Mouse (Mus musculus) kidney, adult 2 months (tissue): Measurements from ENCODE around the gene Fam241b. TPM values are rescaled to one million over a fixed set of nuclear protein-coding genes. Genes with fewer than 3 reads are reported as not detected.

Experiments used
- DNase-seq: peaks from one replicate; pipeline ENCODE4 v3.0.0; 2021
- H3K27ac ChIP-seq: fragments of 200-500 bp; 2 replicates; pipeline ENCODE4 v1.5.1; 2012; ENCODE audit warnings: low read depth, low read length, control low read depth, inconsistent platforms; ENCODE audit not compliant: insufficient read depth
- H3K27me3 ChIP-seq: fragments of 200-500 bp; replicated peaks from 2 replicates; pipeline ENCODE4 v1.6.1; 2012; ENCODE audit warnings: mild to moderate bottlenecking, moderate library complexity, low read length, inconsistent platforms; ENCODE audit not compliant: control insufficient read depth, insufficient read depth
- H3K36me3 ChIP-seq: fragments of 200-500 bp; 2 replicates; pipeline ENCODE4 v1.6.1; 2012; ENCODE audit warnings: mild to moderate bottlenecking, moderate library complexity, low read length, inconsistent platforms; ENCODE audit not compliant: control insufficient read depth, insufficient read depth
- H3K4me1 ChIP-seq: fragments of 200-500 bp; 2 replicates; pipeline ENCODE4 v1.6.1; 2011; ENCODE audit warnings: low read length; ENCODE audit not compliant: control insufficient read depth, insufficient read depth
- H3K4me3 ChIP-seq: fragments of 200-500 bp; 2 replicates; pipeline ENCODE4 v1.5.1; 2011; ENCODE audit warnings: mild to moderate bottlenecking, low read depth, low read length, control low read depth; ENCODE audit not compliant: insufficient read depth
- CTCF ChIP-seq: fragments of 200-500 bp; conservative IDR thresholded peaks from 2 replicates; pipeline ENCODE4 v1.5.1; 2011; ENCODE audit warnings: low read depth, mild to moderate bottlenecking, control low read depth, low read length, moderate library complexity, mixed read lengths; ENCODE audit not compliant: insufficient read depth, insufficient read length
- POLR2A ChIP-seq: fragments of 200-500 bp; IDR thresholded peaks from one replicate; pipeline ENCODE4 v1.6.1; 2011; ENCODE audit warnings: low read depth, low read length, control low read depth
- WGBS: fragments of 180-500 bp; shearing (Covaris S2); methylation state at CpG from one replicate; pipeline ENCODE4 v1.1.7; 2018; 5-methylcytosine and 5-hydroxymethylcytosine counted together
- polyA plus RNA-seq: library from polyadenylated mRNA; depleted of rRNA; stranded (reverse); fragments of >200 nt; gene quantifications from 2 replicates; pipeline ENCODE4 v1.2.3, GENCODE M21; 2012

Fam241b gene
- polyA plus RNA-seq, 1 experiment: 9.6 TPM

DNA sequence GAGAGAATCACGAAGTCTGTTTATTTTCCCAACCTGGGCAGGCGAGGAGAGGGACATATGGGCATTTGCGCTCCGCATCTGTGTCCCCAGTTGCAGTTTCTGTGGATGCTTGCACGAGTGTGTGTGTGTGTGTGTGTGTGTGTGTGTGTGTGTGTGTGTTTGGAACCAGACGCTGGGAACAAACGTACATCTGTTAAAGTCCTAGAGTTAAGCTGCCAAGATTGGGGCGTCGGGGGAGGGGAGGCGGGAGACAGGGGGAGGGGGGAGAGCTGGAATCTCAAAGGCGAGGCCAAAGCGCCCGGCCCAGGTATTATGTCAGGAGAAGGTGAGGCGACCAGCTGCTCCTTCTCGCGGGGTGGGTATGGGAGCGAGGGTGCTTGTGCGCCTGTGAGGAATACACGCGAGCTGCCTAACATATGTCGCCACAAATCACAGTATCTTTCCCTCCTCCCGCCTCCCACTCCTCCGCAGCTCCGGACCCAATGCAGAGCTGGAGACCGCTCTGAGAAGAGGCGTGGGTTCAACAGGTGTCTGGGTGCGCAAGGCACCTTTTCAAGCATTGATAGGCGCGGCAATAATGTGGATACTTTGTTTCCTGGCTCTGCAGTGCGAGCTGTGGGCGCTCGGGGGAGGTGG is 15.3 kb downstream of the Fam241b start:
- H3K27me3 ChIP-seq: no peaks in the 10 kb centered on the region; the same call in 1 of the 2 replicates
- H3K36me3 ChIP-seq: no peaks in the 10 kb centered on the region
- no peaks in the 10 kb centered on the region for H3K4me1 ChIP-seq
- no peak for DNase-seq
- WGBS: 2% methylated on average over 32 of the region's 32 CpGs
- H3K27ac ChIP-seq: no peak overlapping the region
- no peak overlapping the region for H3K4me3 ChIP-seq
- no peak for TF ChIP-seq POLR2A
- TF ChIP-seq CTCF: no peak

DNA sequence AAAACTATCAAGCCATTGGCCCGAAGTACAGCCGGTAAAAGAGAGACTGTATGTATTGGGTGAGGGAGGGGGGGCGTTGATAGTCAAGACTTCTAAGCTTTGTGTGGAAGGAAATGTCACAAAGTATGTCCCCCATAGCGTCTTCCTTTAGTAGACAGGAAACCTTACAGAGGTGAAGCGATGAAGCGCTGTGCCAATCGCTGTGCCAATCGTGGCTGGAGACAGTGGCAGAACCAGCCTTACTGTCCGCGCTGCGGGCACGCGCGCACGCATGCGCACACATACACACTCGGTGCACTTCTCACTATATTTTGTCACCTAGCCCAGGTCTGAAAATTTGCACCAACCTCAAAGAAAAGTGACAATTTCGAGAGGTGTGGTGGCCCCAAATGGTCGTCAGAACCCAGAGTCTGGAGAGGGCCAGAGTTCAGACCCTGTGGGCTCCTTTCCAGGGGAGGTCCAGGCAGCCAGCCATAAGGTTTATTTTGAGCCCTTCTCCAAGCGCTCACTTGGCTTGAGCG is 15.9 kb downstream of the Fam241b start:
- Histone ChIP-seq H3K4me1 (no peaks in the 10 kb centered on the region), H3K27me3 (no peaks in the 10 kb centered on the region; the same call in 1 of the 2 replicates), H3K27ac (no peak overlapping the region), H3K36me3 (no peaks in the 10 kb centered on the region), H3K4me3 (no peak overlapping the region)
- 27% methylated on average over 21 of the region's 21 CpGs for WGBS
- no peak for DNase-seq
- TF ChIP-seq CTCF (no peak), POLR2A (no peak)

DNA sequence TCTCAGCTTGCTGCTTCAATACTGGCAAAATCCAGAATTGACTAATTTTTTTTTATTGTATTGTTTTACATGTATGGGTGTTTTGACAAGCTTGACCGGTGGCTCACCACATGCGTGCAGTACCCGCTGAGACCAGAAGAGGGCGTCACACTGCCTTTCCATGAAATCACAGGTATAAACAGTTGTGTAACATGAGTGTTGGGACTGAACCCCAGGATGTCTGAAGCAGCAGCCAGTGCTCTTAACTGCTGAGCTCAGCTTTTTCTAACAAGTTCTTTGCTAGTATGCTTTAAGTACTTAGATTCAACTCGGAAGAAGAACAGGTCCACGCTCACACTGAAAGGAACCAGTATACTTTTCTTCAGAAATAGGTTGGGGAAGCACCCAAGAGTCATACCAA is 16.6 kb downstream of the Fam241b start:
- peak; percentile 44 for TF ChIP-seq CTCF
- no peak for TF ChIP-seq POLR2A
- WGBS: 48% methylated on average over 6 of the region's 6 CpGs
- no peaks in the 10 kb centered on the region for H3K27me3 ChIP-seq

GRCm38 (mm10) chr10:62113865-62114647 is 29.7 kb downstream of the Fam241b start:
- DNase-seq: no peak
- H3K27ac ChIP-seq: no peak overlapping the region
- H3K36me3 ChIP-seq: no peaks in the 10 kb centered on the region
- 0 out of 2 replicates have a peak, but pooled peaks cover 2% of the 10 kb centered on the region for H3K27me3 ChIP-seq
- TF ChIP-seq POLR2A: no peak
- no peak for TF ChIP-seq CTCF
- no peak overlapping the region for H3K4me3 ChIP-seq
- 56% methylated on average over 9 of the region's 9 CpGs for WGBS
- H3K4me1 ChIP-seq: no peaks in the 10 kb centered on the region

More for the DNA sequence above, 16.6 kb downstream of the Fam241b start:
- no peaks in the 10 kb centered on the region for H3K36me3 ChIP-seq
- DNase-seq: no peak
- H3K4me3 ChIP-seq: no peak overlapping the region
- no peaks in the 10 kb centered on the region for H3K4me1 ChIP-seq
- H3K27ac ChIP-seq: no peak overlapping the region

DNA sequence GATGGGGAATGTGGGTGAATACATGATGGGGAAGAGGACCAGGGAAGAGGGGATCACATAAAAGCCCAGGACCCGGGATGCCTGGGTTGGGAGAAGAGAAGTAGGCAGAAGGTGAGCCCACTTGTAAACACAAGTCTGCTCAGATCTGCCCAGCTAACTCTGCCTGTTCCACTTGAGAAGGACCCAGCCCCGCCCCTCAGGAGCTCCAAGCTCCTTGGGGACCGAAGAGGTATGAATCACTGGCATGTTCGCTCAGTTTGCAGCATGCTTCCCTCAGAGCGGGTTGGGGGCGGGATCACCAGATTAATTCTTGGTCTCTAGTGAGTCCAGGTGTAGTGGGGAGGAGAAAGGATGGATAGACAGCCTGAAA is 32.5 kb downstream of the Fam241b start:
- H3K36me3 ChIP-seq: no peaks in the 10 kb centered on the region
- TF ChIP-seq CTCF: no peak
- H3K27me3 ChIP-seq: no peaks in the 10 kb centered on the region
- no peaks in the 10 kb centered on the region for H3K4me1 ChIP-seq
- peak overlapping the region; percentile 63 for H3K4me3 ChIP-seq
- no peak for DNase-seq
- H3K27ac ChIP-seq: no peak overlapping the region
- WGBS: 39% methylated on average over 6 of the region's 6 CpGs

- no peak overlapping the region for H3K27ac ChIP-seq
- H3K4me3 ChIP-seq: peak overlapping the region; percentile 63
- WGBS: under 1% methylated on average over 53 of the region's 57 CpGs
- H3K27me3 ChIP-seq: no peaks in the 10 kb centered on the region
- peak; percentile 88 for DNase-seq
- TF ChIP-seq CTCF (peak; percentile 59), POLR2A (no peak)
- H3K4me1 ChIP-seq: no peaks in the 10 kb centered on the region
- no peaks in the 10 kb centered on the region for H3K36me3 ChIP-seq
Observed at GRCm38 (mm10) chr10:62110504-62111206, 33.1 kb downstream of the Fam241b start.

DNA sequence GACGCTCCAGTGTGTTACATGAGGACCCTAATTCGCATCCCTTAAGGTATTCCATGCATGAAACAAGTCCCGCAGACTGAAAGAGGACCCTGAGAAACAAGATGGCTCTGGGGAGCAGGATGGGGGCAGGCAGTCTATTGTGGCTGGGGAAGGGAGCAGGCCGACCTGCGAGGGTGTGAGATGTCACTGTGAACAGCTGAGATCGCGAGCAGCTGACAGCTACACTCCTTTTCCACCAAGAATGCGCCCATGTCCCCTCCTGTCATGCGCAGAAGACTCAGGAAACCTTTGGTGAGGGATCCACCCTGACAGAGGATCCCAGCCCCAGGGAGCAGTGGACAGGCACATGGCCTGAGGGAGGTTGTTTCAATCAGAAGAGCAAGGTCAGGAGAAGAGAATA is 36.7 kb downstream of the Fam241b start:
- Histone ChIP-seq H3K4me3 (no peak overlapping the region), H3K27ac (no peak overlapping the region), H3K27me3 (no peaks in the 10 kb centered on the region), H3K36me3 (no peaks in the 10 kb centered on the region), H3K4me1 (no peaks in the 10 kb centered on the region)
- 71% methylated on average over 9 of the region's 9 CpGs for WGBS
- DNase-seq: no peak
- TF ChIP-seq POLR2A (no peak), CTCF (no peak)
